Mouse (Mus musculus): Measurements from ENCODE around the gene Krcc1. TPM values are rescaled to one million over a fixed set of nuclear protein-coding genes. Genes with fewer than 3 reads are reported as not detected.
A peak's percentile ranks its signal among the peaks of the same experiment; 100 is the strongest.

The Krcc1 gene
- polyA plus RNA-seq, 1 experiment from 2014 or later = 47.0 TPM

- Histone ChIP-seq H3K27ac (ENCODE audit: low read depth) (no peak overlapping the region), H3K4me3 (ENCODE audit: low read depth, low read length) (no peak overlapping the region), H3K36me3 (replicated peaks; ENCODE audit: insufficient read depth, low read length) (no peaks in the 10 kb centered on the region), H3K9me3 (ENCODE audit: low read length) (no peaks in the 10 kb centered on the region), H3K27me3 (ENCODE audit: insufficient read depth, low read length) (no peaks in the 10 kb centered on the region), H3K4me1 (ENCODE audit: insufficient read depth) (no peaks in the 10 kb centered on the region), H3K9ac (replicated peaks) (no peak overlapping the region), H3K4me2 (ENCODE audit: low read depth, low read length) (no peak overlapping the region)
- WGBS (ENCODE audit: insufficient replicate concordance) = 62% methylated on average over 6 of the region's 6 CpGs
- TF ChIP-seq CTCF (IDR thresholded peaks at IDR 0.05; ENCODE audit: low read depth) (peak; percentile 26), EP300 (IDR thresholded peaks at IDR 0.05; ENCODE audit: low read depth) (no peak)
- ATAC-seq = no peak
- DNase-seq = no peak
Measured at GRCm38 (mm10) chr6:71302097-71302731, 30.7 kb downstream of the Krcc1 start.

GRCm38 (mm10) chr6:71307486-71307885 lies 36.0 kb downstream of the Krcc1 start:
- no peak overlapping the region for H3K9ac ChIP-seq (replicated peaks)
- no peak overlapping the region for H3K4me2 ChIP-seq (ENCODE audit: low read depth, low read length)
- no peak for ATAC-seq
- H3K27ac ChIP-seq (ENCODE audit: low read depth) = no peak overlapping the region
- H3K9me3 ChIP-seq (ENCODE audit: low read length) = no peaks in the 10 kb centered on the region
- H3K36me3 ChIP-seq (replicated peaks; ENCODE audit: insufficient read depth, low read length) = no peaks in the 10 kb centered on the region
- H3K4me1 ChIP-seq (ENCODE audit: insufficient read depth) = no peaks in the 10 kb centered on the region
- no peak overlapping the region for H3K4me3 ChIP-seq (ENCODE audit: low read depth, low read length)
- H3K27me3 ChIP-seq (ENCODE audit: insufficient read depth, low read length) = no peaks in the 10 kb centered on the region
- DNase-seq = no peak
- 77% methylated on average over 8 of the region's 8 CpGs for WGBS (ENCODE audit: insufficient replicate concordance)
- no peak for TF ChIP-seq CTCF (IDR thresholded peaks at IDR 0.05; ENCODE audit: low read depth)
- TF ChIP-seq EP300 (IDR thresholded peaks at IDR 0.05; ENCODE audit: low read depth) = no peak

GRCm38 (mm10) chr6:71321826-71322283 lies 50.4 kb downstream of the Krcc1 start, which contains the start of gene Smyd1:
TSS of gene Smyd1 (minus strand) at chr6:71322233.
- WGBS (ENCODE audit: insufficient replicate concordance) = 73% methylated on average over 3 of the region's 3 CpGs
- DNase-seq (no peak), ATAC-seq (no peak)
- Histone ChIP-seq H3K4me1 (ENCODE audit: insufficient read depth) (no peaks in the 10 kb centered on the region), H3K9me3 (ENCODE audit: low read length) (no peaks in the 10 kb centered on the region), H3K4me3 (ENCODE audit: low read depth, low read length) (no peak within 1 kb of the TSS), H3K4me2 (ENCODE audit: low read depth, low read length) (no peak within 1 kb of the TSS), H3K27ac (ENCODE audit: low read depth) (no peak within 1 kb of the TSS), H3K9ac (replicated peaks) (no peak within 1 kb of the TSS), H3K27me3 (ENCODE audit: insufficient read depth, low read length) (no peaks in the 10 kb centered on the region), H3K36me3 (replicated peaks; ENCODE audit: insufficient read depth, low read length) (no peaks in the 10 kb centered on the region)
- TF ChIP-seq CTCF (IDR thresholded peaks at IDR 0.05; ENCODE audit: low read depth) (no peak), EP300 (IDR thresholded peaks at IDR 0.05; ENCODE audit: low read depth) (no peak)

- Histone ChIP-seq H3K27me3 (ENCODE audit: insufficient read depth, low read length) (no peaks in the 10 kb centered on the region), H3K36me3 (replicated peaks; ENCODE audit: insufficient read depth, low read length) (no peaks in the 10 kb centered on the region), H3K4me2 (ENCODE audit: low read depth, low read length) (no peak within 1 kb of the TSS), H3K27ac (ENCODE audit: low read depth) (no peak within 1 kb of the TSS), H3K9me3 (ENCODE audit: low read length) (no peaks in the 10 kb centered on the region), H3K9ac (replicated peaks) (no peak within 1 kb of the TSS), H3K4me3 (ENCODE audit: low read depth, low read length) (no peak within 1 kb of the TSS), H3K4me1 (ENCODE audit: insufficient read depth) (no peaks in the 10 kb centered on the region)
- DNase-seq = no peak
- 72% methylated on average over 7 of the region's 7 CpGs for WGBS (ENCODE audit: insufficient replicate concordance)
- TF ChIP-seq EP300 (IDR thresholded peaks at IDR 0.05; ENCODE audit: low read depth) (no peak), CTCF (IDR thresholded peaks at IDR 0.05; ENCODE audit: low read depth) (no peak)
- ATAC-seq = no peak
Measured at GRCm38 (mm10) chr6:71322491-71322921, 51.0 kb downstream of the Krcc1 start, which contains the start of gene Cd8b1. TSS of gene Cd8b1 (plus strand) at chr6:71322788.

- DNase-seq (no peak), ATAC-seq (no peak)
- H3K4me3 ChIP-seq (ENCODE audit: low read depth, low read length) = no peak overlapping the region
- TF ChIP-seq EP300 (IDR thresholded peaks at IDR 0.05; ENCODE audit: low read depth) = no peak
- no peaks in the 10 kb centered on the region for H3K4me1 ChIP-seq (ENCODE audit: insufficient read depth)
- H3K9ac ChIP-seq (replicated peaks) = no peak overlapping the region
- H3K27me3 ChIP-seq (ENCODE audit: insufficient read depth, low read length) = no peaks in the 10 kb centered on the region
- WGBS (ENCODE audit: insufficient replicate concordance) = 76% methylated on average over 9 of the region's 9 CpGs
- H3K9me3 ChIP-seq (ENCODE audit: low read length) = no peaks in the 10 kb centered on the region
- no peak overlapping the region for H3K27ac ChIP-seq (ENCODE audit: low read depth)
- no peak overlapping the region for H3K4me2 ChIP-seq (ENCODE audit: low read depth, low read length)
- H3K36me3 ChIP-seq (replicated peaks; ENCODE audit: insufficient read depth, low read length) = no peaks in the 10 kb centered on the region
Measured at GRCm38 (mm10) chr6:71324816-71325215, 53.3 kb downstream of the Krcc1 start.

- no peak overlapping the region for H3K9ac ChIP-seq (replicated peaks)
- H3K27me3 ChIP-seq (ENCODE audit: insufficient read depth, low read length) = no peaks in the 10 kb centered on the region
- no peak overlapping the region for H3K4me2 ChIP-seq (ENCODE audit: low read depth, low read length)
- H3K4me3 ChIP-seq (ENCODE audit: low read depth, low read length) = no peak overlapping the region
- no peaks in the 10 kb centered on the region for H3K9me3 ChIP-seq (ENCODE audit: low read length)
- TF ChIP-seq EP300 (IDR thresholded peaks at IDR 0.05; ENCODE audit: low read depth) = no peak
- no peak for TF ChIP-seq CTCF (IDR thresholded peaks at IDR 0.05; ENCODE audit: low read depth)
- ATAC-seq (no peak), DNase-seq (no peak)
- no peak overlapping the region for H3K27ac ChIP-seq (ENCODE audit: low read depth)
- no peaks in the 10 kb centered on the region for H3K4me1 ChIP-seq (ENCODE audit: insufficient read depth)
- no peaks in the 10 kb centered on the region for H3K36me3 ChIP-seq (replicated peaks; ENCODE audit: insufficient read depth, low read length)
- WGBS (ENCODE audit: insufficient replicate concordance) = 70% methylated on average over 6 of the region's 6 CpGs
Measured at GRCm38 (mm10) chr6:71329881-71330280, 58.4 kb downstream of the Krcc1 start.
